Mouse (Mus musculus) megakaryocyte-erythroid progenitor cell, adult 5-6 weeks (primary cell): ENCODE results near the gene Cd36. TPM values are rescaled to one million over a fixed set of nuclear protein-coding genes. Genes with fewer than 3 reads are reported as not detected.

Experiments used
- ATAC-seq: replicated peaks from 2 replicates; pipeline ENCODE4 v1.8.0; 2016; ENCODE audit warnings: mild to moderate bottlenecking, inconsistent platforms; ENCODE audit not compliant: severe bottlenecking, poor library complexity, low FRiP score, low TSS enrichment
- total RNA-seq, 2 experiments: library from RNA; stranded (forward) in 1 of 2; stranded (reverse) in 1 of 2; fragments of 200-1000, 215-1000 nt in 1 of 2; fragments of >200 nt in 1 of 2; fragmentation: Nextera tagmentation in 1 of 2; gene quantifications; 2 replicates each; pipeline ENCODE4 v1.2.3; 2014 to 2017

Cd36 gene
- total RNA-seq, 2 experiments from 2014 or later: 2.8 to 8.0 TPM

DNA sequence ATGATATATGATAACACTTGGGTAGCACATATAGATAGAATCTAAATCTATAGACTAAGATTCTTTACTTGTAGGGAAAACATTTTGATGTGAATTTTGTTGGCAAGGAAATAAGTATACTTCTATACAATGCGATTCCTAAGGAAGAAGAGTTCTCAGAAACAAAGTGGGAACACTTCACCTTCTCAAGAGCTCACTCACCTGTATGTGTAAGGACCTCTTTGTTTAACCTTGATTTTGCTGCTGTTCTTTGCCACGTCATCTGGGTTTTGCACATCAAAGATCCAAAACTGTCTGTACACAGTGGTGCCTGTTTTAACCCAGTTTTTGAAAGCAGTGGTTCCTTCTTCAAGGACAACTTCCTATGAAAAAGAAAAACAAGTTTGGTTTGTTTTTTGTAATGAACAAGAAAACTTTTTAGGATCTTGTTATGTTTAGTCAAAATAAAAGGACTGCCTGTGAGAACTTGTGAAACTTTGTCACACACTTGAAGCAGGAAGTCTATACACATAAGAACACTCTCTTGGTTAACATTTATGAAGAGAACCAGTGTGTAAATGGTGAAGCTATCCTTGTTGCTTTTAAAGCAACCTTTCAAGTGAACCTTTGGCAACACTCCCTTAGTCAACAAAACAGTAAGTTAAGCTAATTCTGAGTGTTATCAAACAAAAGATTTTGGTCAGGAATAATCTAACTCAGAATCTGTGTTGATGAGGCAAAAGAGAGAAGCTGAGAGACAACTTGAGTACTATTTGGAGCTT is 68.2 kb downstream of the Cd36 start:
- ATAC-seq: no peak

DNA sequence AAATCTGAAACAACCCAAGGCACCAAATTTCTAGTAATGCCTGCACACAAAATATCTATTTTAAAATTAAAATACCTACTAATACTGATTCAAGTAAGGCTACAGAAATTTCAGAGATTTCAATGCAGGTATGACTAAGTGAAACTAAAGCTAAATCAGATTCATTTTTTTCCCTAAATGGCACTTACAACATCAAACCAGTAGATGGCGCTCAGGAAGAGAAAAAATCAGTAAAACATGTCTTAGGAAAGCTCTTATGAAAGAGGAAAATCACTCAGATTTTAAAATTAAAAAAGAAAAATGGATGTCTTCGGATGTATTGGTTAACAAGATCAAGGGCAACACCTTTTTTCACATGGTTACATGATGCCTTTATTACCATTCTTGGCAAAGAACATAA is 72.4 kb downstream of the Cd36 start:
- ATAC-seq: peak; percentile 59; the same call in 1 of the 2 replicates

- ATAC-seq: no peak
Measured at GRCm38 (mm10) chr5:17810336-17810735, 78.3 kb downstream of the Cd36 start.

- ATAC-seq: 0 out of 2 replicates have a peak, but pooled peaks have one; percentile 14
Measured at GRCm38 (mm10) chr5:17806774-17807377, 81.7 kb downstream of the Cd36 start.

DNA sequence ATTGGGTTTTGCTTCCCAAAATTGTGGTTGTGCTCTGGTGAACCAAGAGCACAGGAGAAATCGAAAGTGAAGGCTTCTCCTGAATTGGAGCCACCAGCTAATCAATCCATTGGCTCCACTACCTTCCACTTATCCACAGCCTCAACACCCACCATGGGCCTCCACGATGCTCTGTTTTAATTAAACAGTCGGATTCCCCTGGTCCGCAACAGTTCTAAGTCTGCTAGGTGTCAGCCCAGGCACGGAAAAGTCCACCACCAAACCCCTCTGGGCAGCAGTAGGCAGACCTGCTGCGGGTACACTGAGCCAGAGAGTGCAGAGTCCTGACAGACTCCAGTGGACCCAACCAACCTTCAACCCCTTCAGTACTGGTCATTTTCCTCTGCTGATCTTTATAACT is 112.0 kb downstream of the Cd36 start:
- 0 out of 2 replicates have a peak, but pooled peaks have one; percentile 41 for ATAC-seq

DNA sequence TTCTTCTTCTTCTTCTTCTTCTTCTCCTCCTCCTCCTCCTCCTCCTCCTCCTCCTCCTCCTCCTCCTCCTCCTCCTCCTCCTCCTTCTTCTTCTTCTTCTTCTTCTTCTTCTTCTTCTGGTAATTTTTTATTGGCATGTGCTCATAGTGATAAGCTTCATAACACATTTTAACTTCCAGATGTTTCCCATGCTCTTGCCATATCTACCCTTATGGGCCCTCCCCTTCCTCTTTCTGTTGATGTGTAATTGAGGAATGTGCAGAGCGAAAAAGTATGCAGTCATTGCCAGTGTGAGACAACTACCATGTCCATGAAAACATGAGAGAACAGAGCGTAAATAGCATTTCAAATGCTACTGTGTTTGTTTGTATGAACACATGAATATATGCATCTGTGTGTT is 118.3 kb downstream of the Cd36 start:
- ATAC-seq: no peak

DNA sequence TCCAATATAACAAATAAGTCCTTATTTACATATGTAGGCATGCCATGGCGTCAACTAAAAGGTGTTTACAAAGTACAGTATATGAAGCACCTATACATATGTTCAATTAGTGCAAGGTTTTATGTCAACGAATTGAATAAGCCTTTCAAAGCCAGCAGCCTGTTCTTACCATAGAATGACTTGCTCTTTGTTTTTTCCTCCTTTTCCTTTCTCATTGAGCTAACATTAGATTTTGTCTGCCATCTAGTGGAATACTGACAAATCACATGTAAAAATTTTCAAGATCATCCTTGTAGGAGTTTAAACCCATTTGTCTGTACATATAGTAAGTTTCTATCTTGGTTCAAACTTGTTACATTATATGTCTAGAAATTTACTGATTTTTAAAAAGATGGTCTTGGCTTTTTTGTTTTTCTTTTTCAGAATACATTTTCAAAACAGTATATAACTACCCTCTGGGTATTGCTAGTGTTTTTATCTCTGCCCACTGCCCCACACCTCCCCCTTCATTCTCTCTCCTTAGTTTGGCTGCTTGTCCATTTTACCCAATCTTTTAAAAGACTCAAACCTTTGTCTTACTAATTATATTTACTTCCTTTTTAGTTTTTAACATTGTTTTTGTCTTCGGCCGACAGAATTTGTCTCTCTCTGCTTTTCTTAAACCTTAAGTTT is 122.5 kb downstream of the Cd36 start:
- ATAC-seq: peak; percentile 79

DNA sequence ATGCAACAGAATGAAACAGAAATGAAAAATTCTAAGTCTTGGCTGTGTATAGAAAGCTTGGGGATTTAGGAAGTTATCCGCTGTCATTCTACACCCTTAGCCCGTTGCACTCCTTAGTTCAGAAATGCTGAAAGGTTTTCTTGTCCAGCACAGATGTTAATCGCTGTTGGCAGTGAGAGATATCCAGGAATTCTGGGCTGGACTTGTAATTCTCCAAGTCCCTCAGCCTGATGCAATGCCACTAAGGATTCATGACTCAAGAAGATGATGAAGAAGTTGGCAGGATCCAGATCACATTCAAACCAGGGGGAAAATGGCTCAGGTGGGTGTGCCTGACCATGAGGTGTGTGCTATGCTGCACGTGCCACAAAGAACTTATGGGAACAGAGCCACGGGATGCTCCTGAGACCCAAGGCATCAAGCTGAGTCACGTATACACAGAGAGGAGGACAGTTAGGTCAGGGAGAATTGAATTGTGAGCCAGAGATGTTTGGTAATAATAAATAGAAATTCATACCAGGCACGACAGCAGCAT is 135.1 kb downstream of the Cd36 start:
- ATAC-seq: no peak

GRCm38 (mm10) chr5:17748293-17748692 is 140.3 kb downstream of the Cd36 start:
- ATAC-seq: no peak

GRCm38 (mm10) chr5:17747143-17747542 is 141.5 kb downstream of the Cd36 start:
- no peak for ATAC-seq

- no peak for ATAC-seq
Measured at GRCm38 (mm10) chr5:17746520-17746919, 142.1 kb downstream of the Cd36 start.

GRCm38 (mm10) chr5:17739805-17740204 is 148.8 kb downstream of the Cd36 start:
- ATAC-seq: no peak

Other genes with a start within 250 kb of the Cd36 start
- gene Gnat3, start 73.7 kb upstream of the Cd36 start, total RNA-seq (2014; fragmentation: Nextera tagmentation): not detected in 2 replicates
- gene Gnat3, start 73.7 kb upstream of the Cd36 start, total RNA-seq (2017): not detected in 2 replicates